Mouse (Mus musculus) lung, postnatal 0 days (tissue): ENCODE data around the gene Lypd3. TPM values are rescaled to one million over a fixed set of nuclear protein-coding genes. Genes with fewer than 3 reads are reported as not detected.
"Not testable (repeated sequence)": the region's sequence is repeated elsewhere in the genome, so short reads cannot be mapped to it uniquely, and the experiment has no call there.

Source experiments
- ATAC-seq: fragments of 200-750 bp; cut with Nextera tagmentation; 2 replicates; pipeline ENCODE4 v1.8.0; 2017; ENCODE audit warnings: moderate library complexity
- DNase-seq: peaks from one replicate; pipeline ENCODE4 v3.0.0-alpha.2; 2016; ENCODE audit warnings: low spot score
- H3K27ac ChIP-seq: fragments of 300-500 bp; sonication (generic); 2 replicates; pipeline ENCODE4 v1.5.1; 2014; ENCODE audit warnings: antibody characterized with exemption, mild to moderate bottlenecking, low read length, mixed read lengths
- H3K27me3 ChIP-seq: fragments of 300-500 bp; sonication (generic); replicated peaks from 2 replicates; pipeline ENCODE4 v1.6.1; 2014; ENCODE audit warnings: low read length, mixed read lengths; ENCODE audit not compliant: insufficient read depth
- H3K36me3 ChIP-seq: fragments of 300-500 bp; sonication (generic); 2 replicates; pipeline ENCODE4 v1.6.1; 2014; ENCODE audit warnings: low read length, mixed read lengths; ENCODE audit not compliant: insufficient read depth
- H3K4me1 ChIP-seq: fragments of 300-500 bp; sonication (generic); 2 replicates; pipeline ENCODE4 v1.6.1; 2014; ENCODE audit warnings: antibody characterized with exemption, low read depth, low read length, mixed read lengths; ENCODE audit not compliant: insufficient read depth
- H3K4me2 ChIP-seq: fragments of 300-500 bp; sonication (generic); replicated peaks from 2 replicates; pipeline ENCODE4 v1.6.1; 2014; ENCODE audit warnings: low read depth, mild to moderate bottlenecking, low read length, moderate library complexity, mixed read lengths
- H3K4me3 ChIP-seq: fragments of 300-500 bp; sonication (generic); 2 replicates; pipeline ENCODE4 v1.5.1; 2014; ENCODE audit warnings: low read depth, low read length
- H3K9ac ChIP-seq: fragments of 300-500 bp; sonication (generic); replicated peaks from 2 replicates; pipeline ENCODE4 v1.6.1; 2014; ENCODE audit warnings: low read depth, mild to moderate bottlenecking
- H3K9me3 ChIP-seq: fragments of 300-500 bp; sonication (generic); 2 replicates; pipeline ENCODE4 v1.6.1; 2016; ENCODE audit warnings: low read length, mixed read lengths
- CTCF ChIP-seq: IDR thresholded peaks from 2 replicates; pipeline ENCODE4 v1.5.1; 2016; ENCODE audit warnings: antibody characterized with exemption, mild to moderate bottlenecking
- EP300 ChIP-seq: IDR thresholded peaks from 2 replicates; pipeline ENCODE4 v1.6.1; 2016; ENCODE audit warnings: antibody characterized with exemption, mild to moderate bottlenecking, control low read depth
- WGBS: fragments of 180-500 bp; shearing (Covaris S2); extraction: QIAGEN DNeasy Blood & Tissue Kit; methylation state at CpG from one replicate; pipeline ENCODE4 v1.1.7; 2014; 5-methylcytosine and 5-hydroxymethylcytosine counted together
- polyA plus RNA-seq: library from polyadenylated mRNA; unstranded; fragments of >200 nt; fragmentation: Nextera tagmentation; extraction: Ambion mirVana; gene quantifications from 2 replicates; pipeline ENCODE4 v1.2.1, GENCODE M21; 2015

Gene Lypd3
- polyA plus RNA-seq, 1 experiment from 2014 or later: not detected

DNA sequence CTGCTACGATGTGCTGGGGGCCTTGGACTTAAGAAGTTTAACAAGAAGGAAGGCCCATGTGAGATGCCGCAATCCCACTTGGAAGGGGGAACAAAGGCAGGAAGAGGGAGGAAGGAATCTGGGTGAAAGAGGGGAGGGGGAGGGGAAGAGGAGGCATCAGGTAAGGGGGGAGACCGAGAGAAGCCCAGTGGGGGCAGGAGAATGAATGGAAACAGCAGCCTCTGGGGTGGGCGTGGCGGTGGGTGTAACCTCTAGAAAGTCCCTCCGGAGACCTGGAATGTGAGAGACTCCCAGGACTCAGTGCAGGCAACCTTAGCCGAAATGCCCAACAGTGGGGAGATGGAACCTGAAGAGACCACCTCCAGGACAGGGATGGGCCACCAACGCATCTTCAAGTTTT is 28.0 kb downstream of the Lypd3 start:
- no peak overlapping the region for H3K27ac ChIP-seq
- H3K36me3 ChIP-seq: no peaks in the 10 kb centered on the region
- no peak for TF ChIP-seq CTCF
- TF ChIP-seq EP300: no peak

DNA sequence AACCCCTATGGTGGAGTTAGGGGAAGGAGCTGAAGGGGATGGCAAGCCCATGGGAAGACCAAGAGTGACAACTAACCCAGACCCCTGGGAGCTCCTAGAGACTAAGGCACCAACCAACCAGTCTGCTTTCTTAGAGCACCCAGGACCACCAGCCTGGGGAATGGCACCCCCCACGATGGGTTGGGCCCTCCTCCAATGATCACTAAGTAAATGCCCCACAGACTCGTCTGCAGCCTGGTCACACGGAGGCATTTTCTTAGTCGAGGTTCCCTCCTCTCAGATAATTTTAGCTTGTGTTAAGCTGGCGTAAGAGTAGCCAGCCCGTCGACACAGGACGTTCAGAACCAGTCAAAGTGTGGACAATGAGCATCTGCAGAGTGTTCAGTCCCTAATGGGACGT is 28.6 kb downstream of the Lypd3 start:
- TF ChIP-seq CTCF (no peak), EP300 (no peak)
- Histone ChIP-seq H3K4me1 (no peaks in the 10 kb centered on the region), H3K36me3 (no peaks in the 10 kb centered on the region), H3K4me3 (no peak overlapping the region), H3K4me2 (no peak overlapping the region), H3K27me3 (no peaks in the 10 kb centered on the region), H3K27ac (no peak overlapping the region), H3K9me3 (no peaks in the 10 kb centered on the region), H3K9ac (no peak overlapping the region)
- no peak for DNase-seq
- no peak for ATAC-seq
- 75% methylated on average over 9 of the region's 9 CpGs for WGBS

More for the DNA sequence above, 28.0 kb downstream of the Lypd3 start:
- Histone ChIP-seq H3K4me2 (no peak overlapping the region), H3K9ac (no peak overlapping the region), H3K4me1 (no peaks in the 10 kb centered on the region), H3K27me3 (no peaks in the 10 kb centered on the region), H3K9me3 (no peaks in the 10 kb centered on the region), H3K4me3 (no peak overlapping the region)
- WGBS: 46% methylated on average over 8 of the region's 8 CpGs
- DNase-seq (no peak), ATAC-seq (no peak)

DNA sequence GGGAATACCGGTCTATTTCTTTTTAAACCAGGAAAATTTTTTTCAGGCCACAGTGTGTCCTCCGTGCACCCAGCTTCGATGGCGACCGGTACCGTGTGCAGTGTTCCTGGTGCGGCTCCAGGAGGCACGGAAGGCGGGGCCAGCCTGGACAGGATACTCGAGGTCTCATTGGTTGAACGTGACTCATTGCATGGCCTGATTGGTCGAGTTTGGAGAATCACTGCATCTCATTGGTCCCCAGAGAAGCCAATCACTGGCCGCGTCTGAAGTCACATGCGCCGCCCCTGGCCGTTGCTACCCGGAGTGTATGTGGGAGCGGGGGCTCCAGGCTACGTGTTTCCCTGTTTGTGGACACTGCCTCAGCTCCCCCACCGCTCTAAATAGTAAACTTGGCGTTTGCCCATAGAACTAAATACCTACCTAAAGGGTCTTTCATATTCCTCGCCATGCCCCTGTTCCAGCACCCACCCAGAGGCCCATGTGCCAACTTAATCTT is 35.6 kb downstream of the Lypd3 start:
- Histone ChIP-seq H3K27ac (no peak overlapping the region), H3K9me3 (no peaks in the 10 kb centered on the region), H3K27me3 (no peaks in the 10 kb centered on the region), H3K4me3 (no peak overlapping the region), H3K4me1 (no peaks in the 10 kb centered on the region), H3K9ac (no peak overlapping the region), H3K36me3 (no peaks in the 10 kb centered on the region), H3K4me2 (no peak overlapping the region)
- DNase-seq (no peak), ATAC-seq (no peak)
- TF ChIP-seq CTCF (no peak), EP300 (no peak)
- WGBS: 91% methylated on average over 23 of the region's 23 CpGs

DNA sequence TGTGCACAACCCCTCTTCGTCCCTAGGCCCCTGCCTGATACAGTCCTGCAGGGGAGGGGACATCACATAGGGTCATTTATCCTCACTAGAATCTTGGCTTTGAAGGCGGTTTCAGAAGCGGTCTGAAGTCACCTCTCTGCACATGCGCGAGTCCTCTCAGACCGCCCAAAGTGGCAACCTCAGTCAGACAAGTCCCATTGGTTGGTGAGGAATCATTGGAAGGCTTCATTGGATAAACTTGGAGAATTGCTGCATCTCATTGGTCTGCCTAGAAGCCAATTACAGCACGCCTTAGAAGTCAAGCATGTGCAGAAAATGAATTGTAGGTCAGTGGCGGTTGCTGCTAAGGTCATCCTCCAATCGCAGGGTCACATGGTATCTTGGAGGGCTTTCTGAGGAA is 40.2 kb downstream of the Lypd3 start, which contains the start of gene Tex101:
TSS of gene Tex101 (minus strand) at position 101 of the 400 bp plus-strand sequence.
- Histone ChIP-seq H3K27me3 (no peaks in the 10 kb centered on the region), H3K4me2 (no peak within 1 kb of the TSS), H3K9me3 (no peaks in the 10 kb centered on the region), H3K9ac (no peak within 1 kb of the TSS), H3K4me3 (no peak within 1 kb of the TSS), H3K36me3 (no peaks in the 10 kb centered on the region), H3K27ac (no peak within 1 kb of the TSS), H3K4me1 (no peaks in the 10 kb centered on the region)
- TF ChIP-seq CTCF (no peak), EP300 (no peak)
- no peak for DNase-seq
- 84% methylated on average over 9 of the region's 9 CpGs for WGBS
- no peak for ATAC-seq

DNA sequence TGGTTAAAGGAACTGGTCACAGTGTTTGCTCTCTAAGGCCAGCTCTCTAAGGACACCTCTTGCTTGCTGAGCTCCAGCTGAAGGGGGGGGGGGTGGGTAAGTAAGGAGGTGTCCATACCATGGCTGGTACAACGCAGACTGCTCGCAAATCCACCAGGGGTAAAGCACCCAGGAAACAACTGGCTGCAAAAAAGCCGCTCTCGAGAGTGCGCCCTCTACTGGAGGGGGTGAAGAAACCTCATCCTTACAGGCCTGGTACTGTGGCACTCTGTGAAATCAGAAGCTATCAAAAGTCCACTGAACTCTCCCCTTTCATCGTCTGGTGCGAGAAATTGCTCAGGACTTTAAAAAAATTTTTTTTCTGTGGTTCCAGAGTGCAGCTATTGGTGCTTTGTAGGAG is 47.8 kb downstream of the Lypd3 start:
- DNase-seq, H3K9ac ChIP-seq, H3K27ac ChIP-seq, H3K4me2 ChIP-seq, H3K9me3 ChIP-seq, H3K36me3 ChIP-seq, H3K27me3 ChIP-seq, ATAC-seq, H3K4me3 ChIP-seq, H3K4me1 ChIP-seq: not testable (repeated sequence)
- TF ChIP-seq CTCF: 0 out of 2 replicates have a peak, but pooled peaks have one; percentile 7
- 67% methylated on average over 7 of the region's 7 CpGs for WGBS

DNA sequence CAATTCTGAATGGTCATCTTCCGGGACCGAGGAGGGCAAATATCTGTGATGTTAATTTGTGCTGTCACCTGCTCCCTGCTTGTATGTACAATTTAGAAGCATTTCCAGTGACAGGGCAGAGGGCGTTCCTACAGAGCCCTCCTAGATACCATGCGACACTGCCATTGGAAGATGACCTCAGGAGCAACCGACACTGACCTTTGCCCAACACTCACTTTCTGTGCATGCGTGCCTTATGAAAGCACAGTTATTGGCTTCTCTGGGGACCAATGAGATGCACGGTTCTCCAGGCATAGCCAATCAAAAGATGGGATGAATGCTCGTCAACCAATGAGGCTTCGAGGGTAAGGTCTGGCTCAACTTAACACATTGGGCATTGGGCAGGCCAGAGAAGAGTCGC is 51.2 kb downstream of the Lypd3 start:
- H3K4me1 ChIP-seq, ATAC-seq, H3K9me3 ChIP-seq, H3K27ac ChIP-seq, H3K9ac ChIP-seq, H3K27me3 ChIP-seq, H3K4me2 ChIP-seq, H3K36me3 ChIP-seq, H3K4me3 ChIP-seq, DNase-seq: not testable (repeated sequence)
- WGBS: 87% methylated on average over 10 of the region's 10 CpGs

Other genes starting within 250 kb of the Lypd3 start
- gene Smg9, start 236.9 kb upstream of the Lypd3 start, polyA plus RNA-seq: 15.2 and 16.4 TPM in 2 replicates
- gene Irgc1, start 184.3 kb upstream of the Lypd3 start, polyA plus RNA-seq: 0.24 and 0.29 TPM in 2 replicates
- 65.8 and 72.0 TPM in 2 replicates for gene Plaur, start 174.1 kb upstream of the Lypd3 start, polyA plus RNA-seq
- 1.7 and 1.9 TPM in 2 replicates for gene Cadm4, start 154.5 kb upstream of the Lypd3 start, polyA plus RNA-seq
- 13.1 and 17.0 TPM in 2 replicates for gene Zfp428, start 129.5 kb upstream of the Lypd3 start, polyA plus RNA-seq
- 0.06 and 0.10 TPM in 2 replicates for gene AC161166.1, start 124.1 kb upstream of the Lypd3 start, polyA plus RNA-seq
- gene Irgq, start 105.9 kb upstream of the Lypd3 start, polyA plus RNA-seq: 3.5 and 4.0 TPM in 2 replicates
- 0.19 and 0.39 TPM in 2 replicates for gene Pinlyp, start 90.4 kb upstream of the Lypd3 start, polyA plus RNA-seq
- 35.4 and 37.0 TPM in 2 replicates for gene Xrcc1, start 90.3 kb upstream of the Lypd3 start, polyA plus RNA-seq
- gene Ethe1, start 49.0 kb upstream of the Lypd3 start, polyA plus RNA-seq: 13.4 and 14.5 TPM in 2 replicates
- 1.5 TPM in 2 replicates for gene Zfp575, start 48.9 kb upstream of the Lypd3 start, polyA plus RNA-seq
- 0.33 and 0.42 TPM in 2 replicates for gene Phldb3, start 25.8 kb upstream of the Lypd3 start, polyA plus RNA-seq
- not detected in 2 replicates for gene Tex101, start 40.1 kb downstream of the Lypd3 start, polyA plus RNA-seq
- gene BC049730, start 72.7 kb downstream of the Lypd3 start, polyA plus RNA-seq: not detected in 2 replicates
- gene Gm4763, start 90.4 kb downstream of the Lypd3 start, polyA plus RNA-seq: not detected in 2 replicates
- gene Cd177, start 123.8 kb downstream of the Lypd3 start, polyA plus RNA-seq: 3.5 and 4.1 TPM in 2 replicates
- gene Ceacam10, start 140.7 kb downstream of the Lypd3 start, polyA plus RNA-seq: 0.73 and 0.82 TPM in 2 replicates
- 13.3 and 13.8 TPM in 2 replicates for gene Gm9844, start 225.7 kb downstream of the Lypd3 start, polyA plus RNA-seq
- gene Lypd4, start 233.4 kb downstream of the Lypd3 start, polyA plus RNA-seq: not detected in 2 replicates
- gene Dmrtc2, start 233.5 kb downstream of the Lypd3 start, polyA plus RNA-seq: not detected in 2 replicates
- gene Rps19, start 247.8 kb downstream of the Lypd3 start, polyA plus RNA-seq: 2,947 and 3,302 TPM in 2 replicates